Mouse (Mus musculus) liver, embryonic 14.5 days (tissue): Measurements from ENCODE around the gene Crcp. TPM values are rescaled to one million over a fixed set of nuclear protein-coding genes. Genes with fewer than 3 reads are reported as not detected.

ENCODE experiments used
- ATAC-seq: fragments of 200-750 bp; cut with Nextera tagmentation; 2 replicates; pipeline ENCODE4 v1.8.0; 2017; ENCODE audit warnings: moderate number of reproducible peaks, mild to moderate bottlenecking, moderate library complexity; ENCODE audit not compliant: insufficient read depth
- DNase-seq, 3 experiments: peaks; one replicate each; pipeline ENCODE4 v3.0.0-alpha.2; 2012 to 2013; ENCODE audit warnings: low read depth in 3 of 3, low spot score in 3 of 3
- H3K27ac ChIP-seq: fragments of 300-500 bp; sonication (generic); 2 replicates; pipeline ENCODE4 v1.5.1; 2014; ENCODE audit warnings: moderate library complexity, mild to moderate bottlenecking, control low read depth, inconsistent platforms
- H3K27me3 ChIP-seq: fragments of 300-500 bp; sonication (generic); 2 replicates; pipeline ENCODE4 v1.6.1; 2014; ENCODE audit warnings: mild to moderate bottlenecking, low read length, moderate library complexity; ENCODE audit not compliant: control insufficient read depth, insufficient read depth
- H3K36me3 ChIP-seq: fragments of 300-500 bp; sonication (generic); replicated peaks from 2 replicates; pipeline ENCODE4 v1.6.1; 2014; ENCODE audit warnings: low read depth; ENCODE audit not compliant: control insufficient read depth, insufficient read depth
- H3K4me1 ChIP-seq, 2 experiments: fragments of 200-500 bp in 1 of 2; fragments of 300-500 bp in 1 of 2; sonication (generic) in 1 of 2; replicated peaks; 2 replicates each; pipeline ENCODE4 v1.6.1; 2012 to 2014; ENCODE audit warnings: antibody characterized with exemption in 1 of 2, inconsistent platforms in 1 of 2, low read length in 1 of 2; ENCODE audit not compliant: control insufficient read depth in 2 of 2, insufficient read depth in 2 of 2
- H3K4me2 ChIP-seq: fragments of 300-500 bp; sonication (generic); 2 replicates; pipeline ENCODE4 v1.6.1; 2014; ENCODE audit warnings: low read depth, mild to moderate bottlenecking, control low read depth, moderate library complexity
- H3K4me3 ChIP-seq, 2 experiments: fragments of 200-500 bp in 1 of 2; fragments of 300-500 bp in 1 of 2; sonication (generic) in 1 of 2; 2 replicates each; pipeline ENCODE4 v1.5.1; 2012 to 2014; ENCODE audit warnings: low read depth in 2 of 2, low read length in 2 of 2, mild to moderate bottlenecking in 2 of 2, control low read depth in 1 of 2, inconsistent platforms in 1 of 2, moderate library complexity in 1 of 2; ENCODE audit not compliant: insufficient read depth in 1 of 2
- H3K9ac ChIP-seq: fragments of 300-500 bp; sonication (generic); replicated peaks from 2 replicates; pipeline ENCODE4 v1.6.1; 2014; ENCODE audit warnings: mild to moderate bottlenecking, control low read depth, moderate library complexity
- H3K9me3 ChIP-seq: fragments of 300-500 bp; sonication (generic); 2 replicates; pipeline ENCODE4 v1.6.1; 2016; ENCODE audit warnings: low read length, mixed read lengths; ENCODE audit not compliant: control insufficient read depth
- CTCF ChIP-seq: IDR thresholded peaks from 2 replicates; pipeline ENCODE4 v1.5.1; 2016; ENCODE audit warnings: antibody characterized with exemption, low read depth, control low read depth
- EP300 ChIP-seq: IDR thresholded peaks from 2 replicates; pipeline ENCODE4 v1.6.1; 2016; ENCODE audit warnings: antibody characterized with exemption, low read depth
- WGBS: fragments of 180-500 bp; shearing (Covaris S2); extraction: QIAGEN DNeasy Blood & Tissue Kit; methylation state at CpG from one replicate; pipeline ENCODE4 v1.1.7; 2014; ENCODE audit not compliant: insufficient replicate concordance; 5-methylcytosine and 5-hydroxymethylcytosine counted together
- polyA plus RNA-seq, 2 experiments: library from polyadenylated mRNA; depleted of rRNA in 1 of 2; stranded (reverse) in 1 of 2; unstranded in 1 of 2; fragments of >200 nt; fragmentation: Nextera tagmentation in 1 of 2; extraction: Ambion mirVana in 1 of 2; gene quantifications; 2 replicates each; pipeline versions ENCODE4 v1.2.1 to v1.2.3; 2012 to 2014

Gene Crcp
- polyA plus RNA-seq, 2 experiments: 14.7 to 15.8 TPM

- no peak overlapping the region for H3K27ac ChIP-seq
- H3K4me3 ChIP-seq: no peak overlapping the region
- no peak for ATAC-seq
- H3K4me1 ChIP-seq: peaks cover 16 to 19% of the 10 kb centered on the region in 2 experiments
- DNase-seq: no peak
- H3K36me3 ChIP-seq: no peaks in the 10 kb centered on the region
- WGBS: 89% methylated on average over 17 of the region's 17 CpGs
- H3K4me2 ChIP-seq: no peak overlapping the region
- H3K9me3 ChIP-seq: no peaks in the 10 kb centered on the region
- H3K27me3 ChIP-seq: no peaks in the 10 kb centered on the region
- TF ChIP-seq CTCF: no peak
- TF ChIP-seq EP300: no peak
- no peak overlapping the region for H3K9ac ChIP-seq
These were observed 72.6 kb downstream of the Crcp start for GRCm38 (mm10) chr5:130101724-130102123.

GRCm38 (mm10) chr5:130109348-130109747, 80.3 kb downstream of the Crcp start:
- Histone ChIP-seq H3K4me2 (no peak overlapping the region), H3K9ac (no peak overlapping the region), H3K9me3 (no peaks in the 10 kb centered on the region), H3K4me3 (no peak overlapping the region), H3K4me1 (no peaks in the 10 kb centered on the region), H3K36me3 (no peaks in the 10 kb centered on the region), H3K27ac (no peak overlapping the region), H3K27me3 (no peaks in the 10 kb centered on the region)
- TF ChIP-seq CTCF: no peak
- TF ChIP-seq EP300: no peak
- 76% methylated on average over 3 of the region's 3 CpGs for WGBS
- ATAC-seq (no peak), DNase-seq (no peak)

Other genes starting within 250 kb of the Crcp start
- 33.3 and 33.6 TPM in 2 replicates for gene Psph, start 241.8 kb upstream of the Crcp start, polyA plus RNA-seq (2012; rRNA removed)
- gene Psph, start 241.8 kb upstream of the Crcp start, polyA plus RNA-seq (2014; fragmentation: Nextera tagmentation; extraction: Ambion mirVana): 71.2 and 75.5 TPM in 2 replicates
- 8.6 and 10.0 TPM in 2 replicates for gene Sumf2, start 182.3 kb upstream of the Crcp start, polyA plus RNA-seq (2012; rRNA removed)
- gene Sumf2, start 182.3 kb upstream of the Crcp start, polyA plus RNA-seq (2014; fragmentation: Nextera tagmentation; extraction: Ambion mirVana): 15.0 and 19.1 TPM in 2 replicates
- gene Chchd2, start 141.8 kb upstream of the Crcp start, polyA plus RNA-seq (2012; rRNA removed): 452 and 500 TPM in 2 replicates
- gene Chchd2, start 141.8 kb upstream of the Crcp start, polyA plus RNA-seq (2014; fragmentation: Nextera tagmentation; extraction: Ambion mirVana): 630 and 646 TPM in 2 replicates
- 0.43 and 0.70 TPM in 2 replicates for gene Zbed5, start 133.6 kb upstream of the Crcp start, polyA plus RNA-seq (2012; rRNA removed)
- gene Zbed5, start 133.6 kb upstream of the Crcp start, polyA plus RNA-seq (2014; fragmentation: Nextera tagmentation; extraction: Ambion mirVana): 0.67 and 1.4 TPM in 2 replicates
- 0.05 and 0.10 TPM in 2 replicates for gene Phkg1, start 130.7 kb upstream of the Crcp start, polyA plus RNA-seq (2012; rRNA removed)
- 0.10 and 0.18 TPM in 2 replicates for gene Phkg1, start 130.7 kb upstream of the Crcp start, polyA plus RNA-seq (2014; fragmentation: Nextera tagmentation; extraction: Ambion mirVana)
- gene Nupr1l, start 120.8 kb upstream of the Crcp start, polyA plus RNA-seq (2012; rRNA removed): 0.26 and 0.61 TPM in 2 replicates
- 0.71 and 0.72 TPM in 2 replicates for gene Nupr1l, start 120.8 kb upstream of the Crcp start, polyA plus RNA-seq (2014; fragmentation: Nextera tagmentation; extraction: Ambion mirVana)
- gene Vkorc1l1, start 87.3 kb upstream of the Crcp start, polyA plus RNA-seq (2012; rRNA removed): 16.5 and 16.6 TPM in 2 replicates
- 16.2 and 17.5 TPM in 2 replicates for gene Vkorc1l1, start 87.3 kb upstream of the Crcp start, polyA plus RNA-seq (2014; fragmentation: Nextera tagmentation; extraction: Ambion mirVana)
- gene Gusb, start 26.2 kb upstream of the Crcp start, polyA plus RNA-seq (2012; rRNA removed): 15.5 and 18.7 TPM in 2 replicates
- 37.7 and 37.9 TPM in 2 replicates for gene Gusb, start 26.2 kb upstream of the Crcp start, polyA plus RNA-seq (2014; fragmentation: Nextera tagmentation; extraction: Ambion mirVana)
- 26.1 and 30.4 TPM in 2 replicates for gene Asl, start within 50 bp of the Crcp start, polyA plus RNA-seq (2012; rRNA removed)
- gene Asl, start within 50 bp of the Crcp start, polyA plus RNA-seq (2014; fragmentation: Nextera tagmentation; extraction: Ambion mirVana): 39.8 and 47.3 TPM in 2 replicates
- gene Tpst1, start 44.0 kb downstream of the Crcp start, polyA plus RNA-seq (2012; rRNA removed): 8.4 and 10.0 TPM in 2 replicates
- gene Tpst1, start 44.0 kb downstream of the Crcp start, polyA plus RNA-seq (2014; fragmentation: Nextera tagmentation; extraction: Ambion mirVana): 22.3 and 22.8 TPM in 2 replicates
- gene Kctd7, start 115.6 kb downstream of the Crcp start, polyA plus RNA-seq (2012; rRNA removed): 3.2 and 3.6 TPM in 2 replicates
- 3.8 and 6.6 TPM in 2 replicates for gene Kctd7, start 115.6 kb downstream of the Crcp start, polyA plus RNA-seq (2014; fragmentation: Nextera tagmentation; extraction: Ambion mirVana)
- gene Rabgef1, start 142.5 kb downstream of the Crcp start, polyA plus RNA-seq (2012; rRNA removed): 9.9 and 13.7 TPM in 2 replicates
- 19.7 and 23.9 TPM in 2 replicates for gene Rabgef1, start 142.5 kb downstream of the Crcp start, polyA plus RNA-seq (2014; fragmentation: Nextera tagmentation; extraction: Ambion mirVana)
- gene Tmem248, start 187.8 kb downstream of the Crcp start, polyA plus RNA-seq (2012; rRNA removed): 12.5 and 14.1 TPM in 2 replicates
- 25.4 and 26.6 TPM in 2 replicates for gene Tmem248, start 187.8 kb downstream of the Crcp start, polyA plus RNA-seq (2014; fragmentation: Nextera tagmentation; extraction: Ambion mirVana)
- 17.9 and 35.8 TPM in 2 replicates for gene Sbds, start 226.2 kb downstream of the Crcp start, polyA plus RNA-seq (2012; rRNA removed)
- gene Sbds, start 226.2 kb downstream of the Crcp start, polyA plus RNA-seq (2014; fragmentation: Nextera tagmentation; extraction: Ambion mirVana): 38.1 and 40.1 TPM in 2 replicates
- 5.1 and 6.8 TPM in 2 replicates for gene Tyw1, start 226.3 kb downstream of the Crcp start, polyA plus RNA-seq (2012; rRNA removed)
- 12.1 and 13.5 TPM in 2 replicates for gene Tyw1, start 226.3 kb downstream of the Crcp start, polyA plus RNA-seq (2014; fragmentation: Nextera tagmentation; extraction: Ambion mirVana)